Mouse (Mus musculus) embryonic facial prominence, embryonic 10.5 days (tissue): ENCODE measurements at regions not wholly inside any gene's neighbourhood (a gene's known extent, or its start where the extent isn't known, plus 50 kb on each side); places are given as distances from the start of the nearest gene placed in this dataset.
A peak's percentile ranks its signal among the peaks of the same experiment; 100 is the strongest.

Experiments used
- DNase-seq: peaks from one replicate; pipeline ENCODE4 v3.0.0-alpha.2; 2017; ENCODE audit warnings: low spot score
- H3K27ac ChIP-seq: fragments of 300-500 bp; sonication (generic); replicated peaks from 2 replicates; pipeline ENCODE4 v1.5.1; 2016; ENCODE audit warnings: mild to moderate bottlenecking
- H3K27me3 ChIP-seq: fragments of 300-500 bp; sonication (generic); replicated peaks from 2 replicates; pipeline ENCODE4 v1.6.1; 2016; ENCODE audit warnings: low read depth, mild to moderate bottlenecking; ENCODE audit not compliant: poor library complexity, severe bottlenecking
- H3K36me3 ChIP-seq: fragments of 300-500 bp; sonication (generic); replicated peaks from 2 replicates; pipeline ENCODE4 v1.6.1; 2016; ENCODE audit warnings: mild to moderate bottlenecking, moderate library complexity
- H3K4me1 ChIP-seq: fragments of 300-500 bp; sonication (generic); 2 replicates; pipeline ENCODE4 v1.6.1; 2016
- H3K4me3 ChIP-seq: fragments of 300-500 bp; sonication (generic); 2 replicates; pipeline ENCODE4 v1.5.1; 2016; ENCODE audit warnings: mild to moderate bottlenecking, moderate library complexity
- H3K9me3 ChIP-seq: fragments of 300-500 bp; sonication (generic); 2 replicates; pipeline ENCODE4 v1.6.1; 2016; ENCODE audit warnings: mild to moderate bottlenecking
- WGBS: fragments of 180-500 bp; shearing (Covaris S2); methylation state at CpG from one replicate; pipeline ENCODE4 v1.1.7; 2016; 5-methylcytosine and 5-hydroxymethylcytosine counted together

GRCm38 (mm10) chr17:49189765-49190164 is 238.4 kb upstream of the Mocs1 start:
- DNase-seq: peak; percentile 30
- H3K9me3 ChIP-seq: peaks cover 6% of the 10 kb centered on the region; the same call in 1 of the 2 replicates

DNA sequence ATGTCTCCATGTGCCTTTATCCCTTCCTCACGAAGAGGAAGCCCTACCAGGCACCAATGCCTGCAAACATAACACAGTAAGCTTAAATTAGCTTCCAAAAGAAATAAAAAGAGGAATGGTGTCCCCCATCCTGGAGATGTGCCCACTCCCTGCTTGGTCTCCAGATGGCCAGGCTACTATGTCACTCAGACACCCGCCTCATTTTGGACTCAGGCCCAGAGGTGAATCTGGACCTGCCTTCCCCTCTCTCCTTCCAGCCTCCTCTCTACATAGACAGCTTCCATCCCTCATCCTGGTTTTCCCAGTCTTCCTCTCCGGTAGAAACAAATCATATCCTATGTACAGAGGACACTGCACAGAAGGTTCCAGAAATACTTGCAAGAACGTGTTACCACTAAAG is 237.8 kb upstream of the Mocs1 start:
- no peak for DNase-seq
- 84% methylated on average over 4 of the region's 4 CpGs for WGBS
- Histone ChIP-seq H3K4me3 (no peak overlapping the region), H3K36me3 (no peaks in the 10 kb centered on the region), H3K27ac (no peak overlapping the region), H3K27me3 (no peaks in the 10 kb centered on the region), H3K4me1 (no peaks in the 10 kb centered on the region), H3K9me3 (peaks cover 9% of the 10 kb centered on the region; the same call in 1 of the 2 replicates)

More at GRCm38 (mm10) chr17:49189765-49190164, 238.4 kb upstream of the Mocs1 start:
- Histone ChIP-seq H3K36me3 (no peaks in the 10 kb centered on the region), H3K4me3 (no peak overlapping the region), H3K27me3 (no peaks in the 10 kb centered on the region), H3K27ac (no peak overlapping the region), H3K4me1 (no peaks in the 10 kb centered on the region)
- WGBS: 44% methylated on average over 3 of the region's 3 CpGs

DNA sequence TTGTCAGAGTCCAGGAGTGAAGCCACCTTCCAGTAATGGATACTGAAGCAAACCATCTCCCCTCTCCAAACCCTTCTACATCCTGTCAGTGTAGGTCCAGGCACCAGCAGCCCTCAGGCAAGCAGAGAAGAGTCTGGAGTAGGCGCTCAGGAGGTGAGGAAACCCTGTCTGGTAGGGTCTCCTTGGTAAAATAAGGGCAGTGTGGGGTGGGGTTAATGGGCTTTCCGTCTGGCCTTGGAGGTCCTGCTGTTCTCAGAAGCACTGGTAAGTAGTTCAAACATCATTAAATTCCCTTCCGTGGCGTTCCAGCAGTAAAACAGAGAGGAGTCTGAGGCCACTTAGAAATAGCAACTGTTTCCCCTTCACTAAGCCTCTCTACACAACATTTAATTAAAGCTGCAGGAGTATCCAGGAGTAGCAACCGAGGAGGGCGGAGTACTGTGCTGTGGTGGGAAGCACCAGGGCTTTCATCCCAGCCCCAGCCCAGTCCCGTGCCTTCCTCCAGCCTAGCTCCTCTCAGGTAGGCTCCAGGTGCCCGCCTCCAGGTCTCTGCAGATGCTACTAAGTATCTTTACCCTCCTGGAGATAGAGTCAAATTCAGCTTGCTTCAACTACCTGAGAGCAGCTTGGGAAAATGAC is 232.0 kb upstream of the Mocs1 start:
- H3K4me1 ChIP-seq: no peaks in the 10 kb centered on the region
- no peaks in the 10 kb centered on the region for H3K36me3 ChIP-seq
- 0 out of 2 replicates have a peak, but pooled peaks cover 4% of the 10 kb centered on the region for H3K27me3 ChIP-seq
- peaks cover 17% of the 10 kb centered on the region; the same call in 1 of the 2 replicates for H3K9me3 ChIP-seq
- no peak for DNase-seq
- H3K4me3 ChIP-seq: no peak overlapping the region
- WGBS: 54% methylated on average over 8 of the region's 8 CpGs
- no peak overlapping the region for H3K27ac ChIP-seq

DNA sequence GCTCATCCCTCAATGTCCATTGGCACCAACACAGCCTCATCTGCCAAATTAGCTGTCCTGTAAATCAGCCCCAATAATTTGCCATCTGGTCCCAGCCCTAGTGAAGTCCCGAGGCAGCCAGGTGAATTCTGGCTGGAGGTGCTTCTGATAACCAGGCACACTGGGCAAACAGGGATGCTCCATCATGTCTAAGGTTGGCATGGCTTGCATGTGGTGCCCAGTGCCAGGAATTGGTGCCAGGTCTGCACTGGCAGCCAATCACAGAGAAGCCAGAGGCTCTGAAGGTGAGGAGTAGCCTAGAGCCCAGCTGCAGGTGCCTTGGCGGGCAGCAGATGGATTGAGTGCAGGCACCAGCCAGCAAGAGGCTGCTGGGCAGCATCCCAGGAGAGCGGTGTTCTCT is 226.7 kb upstream of the Mocs1 start:
- Histone ChIP-seq H3K27me3 (peaks cover 14% of the 10 kb centered on the region), H3K9me3 (peaks cover 8% of the 10 kb centered on the region; the same call in 1 of the 2 replicates), H3K36me3 (no peaks in the 10 kb centered on the region), H3K4me3 (no peak overlapping the region), H3K4me1 (peaks cover 19% of the 10 kb centered on the region), H3K27ac (no peak overlapping the region)
- 90% methylated on average over 3 of the region's 3 CpGs for WGBS
- no peak for DNase-seq

GRCm38 (mm10) chr17:49205095-49205494 is 223.1 kb upstream of the Mocs1 start:
- Histone ChIP-seq H3K4me3 (no peak overlapping the region), H3K27ac (peak overlapping the region; percentile 71; the same call in 1 of the 2 replicates), H3K27me3 (peaks cover 14% of the 10 kb centered on the region), H3K9me3 (0 out of 2 replicates have a peak, but pooled peaks cover 4% of the 10 kb centered on the region), H3K4me1 (peaks cover 22% of the 10 kb centered on the region), H3K36me3 (no peaks in the 10 kb centered on the region)
- WGBS: 4% methylated on average over 5 of the region's 5 CpGs
- peak; percentile 30 for DNase-seq

GRCm38 (mm10) chr17:49205564-49205963 is 222.6 kb upstream of the Mocs1 start:
- DNase-seq: no peak
- Histone ChIP-seq H3K4me3 (no peak overlapping the region), H3K36me3 (no peaks in the 10 kb centered on the region), H3K27me3 (peaks cover 14% of the 10 kb centered on the region), H3K27ac (peak overlapping the region; percentile 71), H3K4me1 (peaks cover 22% of the 10 kb centered on the region), H3K9me3 (no peaks in the 10 kb centered on the region)
- WGBS: 74% methylated on average over 1 of the region's 1 CpGs

GRCm38 (mm10) chr17:49206708-49207107 is 221.5 kb upstream of the Mocs1 start:
- H3K36me3 ChIP-seq: no peaks in the 10 kb centered on the region
- H3K9me3 ChIP-seq: no peaks in the 10 kb centered on the region

DNA sequence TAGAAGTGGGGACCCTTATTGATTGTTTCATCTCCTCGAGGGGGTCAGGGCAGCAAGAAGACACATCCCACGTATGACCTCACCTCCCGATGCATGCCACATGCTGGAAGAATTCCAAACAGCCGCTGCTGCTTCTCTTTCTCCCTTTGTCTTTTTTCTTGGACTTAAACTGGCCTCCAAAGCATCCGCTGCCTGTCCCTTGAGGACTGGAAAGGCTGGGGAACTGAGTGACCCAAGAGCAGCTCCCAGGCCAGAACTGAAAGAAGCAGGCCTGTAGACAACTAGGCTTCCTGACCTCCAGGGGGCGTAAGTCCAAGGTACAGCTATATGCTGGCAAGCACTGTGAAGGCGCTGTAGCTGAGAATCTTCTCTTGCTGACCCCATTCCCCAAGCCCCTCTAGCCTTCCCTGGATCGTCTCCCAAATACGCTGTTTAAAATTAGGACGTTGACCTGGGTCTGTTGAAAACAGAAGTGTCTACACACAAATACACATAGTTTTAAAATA is 219.8 kb upstream of the Mocs1 start:
- peak; percentile 24 for DNase-seq

More at GRCm38 (mm10) chr17:49206708-49207107, 221.5 kb upstream of the Mocs1 start:
- Histone ChIP-seq H3K27me3 (peaks cover 14% of the 10 kb centered on the region), H3K4me1 (peaks cover 22% of the 10 kb centered on the region), H3K4me3 (no peak overlapping the region), H3K27ac (no peak overlapping the region)
- DNase-seq: peak; percentile 50
- 41% methylated on average over 9 of the region's 9 CpGs for WGBS

DNA sequence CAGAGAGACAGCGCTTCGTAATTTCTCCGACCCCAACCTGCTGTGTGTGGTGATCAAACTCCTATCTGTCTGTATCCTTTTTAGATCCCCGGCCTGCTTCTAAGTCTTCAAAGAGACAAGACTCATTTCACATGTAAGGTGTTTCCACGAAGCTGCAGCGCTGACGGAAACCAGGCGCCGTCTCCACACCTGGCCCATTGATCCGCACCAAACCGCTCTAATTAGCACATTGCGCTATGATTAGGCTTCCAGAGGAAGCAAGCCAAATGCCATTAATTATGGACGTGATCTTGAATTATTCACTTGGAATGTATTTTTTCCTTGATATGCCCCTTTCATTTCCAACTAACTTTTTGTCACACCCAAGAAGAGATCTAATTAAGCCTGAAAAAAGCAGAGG is 215.2 kb upstream of the Mocs1 start:
- H3K27me3 ChIP-seq: no peaks in the 10 kb centered on the region
- H3K9me3 ChIP-seq: no peaks in the 10 kb centered on the region
- H3K4me3 ChIP-seq: no peak overlapping the region
- 89% methylated on average over 13 of the region's 13 CpGs for WGBS
- no peaks in the 10 kb centered on the region for H3K36me3 ChIP-seq
- no peak overlapping the region for H3K27ac ChIP-seq
- DNase-seq: no peak
- no peaks in the 10 kb centered on the region for H3K4me1 ChIP-seq

More for the DNA sequence above, 219.8 kb upstream of the Mocs1 start:
- H3K27ac ChIP-seq: no peak overlapping the region
- peaks cover 22% of the 10 kb centered on the region for H3K4me1 ChIP-seq
- 74% methylated on average over 10 of the region's 10 CpGs for WGBS
- H3K27me3 ChIP-seq: peaks cover 14% of the 10 kb centered on the region
- H3K4me3 ChIP-seq: no peak overlapping the region
- no peaks in the 10 kb centered on the region for H3K9me3 ChIP-seq
- H3K36me3 ChIP-seq: no peaks in the 10 kb centered on the region

GRCm38 (mm10) chr17:49215281-49215680 is 212.9 kb upstream of the Mocs1 start:
- no peak overlapping the region for H3K27ac ChIP-seq
- no peaks in the 10 kb centered on the region for H3K36me3 ChIP-seq
- H3K27me3 ChIP-seq: no peaks in the 10 kb centered on the region
- H3K4me3 ChIP-seq: no peak overlapping the region
- H3K9me3 ChIP-seq: no peaks in the 10 kb centered on the region
- WGBS: 83% methylated on average over 8 of the region's 8 CpGs
- no peaks in the 10 kb centered on the region for H3K4me1 ChIP-seq
- DNase-seq: no peak

DNA sequence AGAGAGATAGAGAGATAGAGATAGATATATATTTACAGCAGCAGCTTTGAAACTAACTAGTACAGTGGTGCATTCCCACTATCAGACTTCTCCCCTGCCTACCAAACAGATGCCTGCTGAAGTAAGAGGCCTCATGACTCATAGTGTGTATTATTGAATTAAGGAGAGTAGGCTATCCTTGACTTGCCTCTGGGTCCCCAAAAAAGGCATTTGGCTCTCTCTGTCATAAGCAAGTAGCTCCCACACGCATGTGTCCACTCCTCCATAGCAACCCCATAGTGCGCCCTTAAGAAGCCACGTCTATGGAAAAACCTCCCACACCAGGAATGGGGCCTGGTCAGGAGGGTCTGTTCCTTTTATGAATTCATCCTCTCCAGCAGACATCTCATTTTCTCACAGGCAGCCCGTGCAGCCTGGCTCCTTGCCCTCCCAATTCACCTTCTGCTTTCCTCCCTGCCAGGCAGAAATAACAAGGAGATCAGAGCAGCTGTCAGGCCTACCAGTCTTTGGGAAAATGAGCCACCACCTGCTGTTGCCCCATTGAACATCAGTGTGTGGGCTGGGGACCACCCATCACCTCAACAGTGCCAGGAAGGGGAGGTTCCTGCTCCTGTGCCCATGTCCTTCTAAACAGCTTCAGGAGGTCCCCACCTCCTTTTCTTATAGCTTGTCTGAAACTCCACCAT is 208.5 kb upstream of the Mocs1 start:
- Histone ChIP-seq H3K4me3 (no peak overlapping the region), H3K27me3 (no peaks in the 10 kb centered on the region), H3K9me3 (no peaks in the 10 kb centered on the region), H3K4me1 (no peaks in the 10 kb centered on the region), H3K36me3 (no peaks in the 10 kb centered on the region), H3K27ac (no peak overlapping the region)
- 80% methylated on average over 4 of the region's 4 CpGs for WGBS
- no peak for DNase-seq

GRCm38 (mm10) chr17:49223212-49223611 is 204.9 kb upstream of the Mocs1 start:
- DNase-seq: no peak
- H3K27ac ChIP-seq: no peak overlapping the region
- H3K4me3 ChIP-seq: no peak overlapping the region
- H3K36me3 ChIP-seq: no peaks in the 10 kb centered on the region
- no peaks in the 10 kb centered on the region for H3K9me3 ChIP-seq
- 89% methylated on average over 7 of the region's 7 CpGs for WGBS
- H3K4me1 ChIP-seq: no peaks in the 10 kb centered on the region
- no peaks in the 10 kb centered on the region for H3K27me3 ChIP-seq

DNA sequence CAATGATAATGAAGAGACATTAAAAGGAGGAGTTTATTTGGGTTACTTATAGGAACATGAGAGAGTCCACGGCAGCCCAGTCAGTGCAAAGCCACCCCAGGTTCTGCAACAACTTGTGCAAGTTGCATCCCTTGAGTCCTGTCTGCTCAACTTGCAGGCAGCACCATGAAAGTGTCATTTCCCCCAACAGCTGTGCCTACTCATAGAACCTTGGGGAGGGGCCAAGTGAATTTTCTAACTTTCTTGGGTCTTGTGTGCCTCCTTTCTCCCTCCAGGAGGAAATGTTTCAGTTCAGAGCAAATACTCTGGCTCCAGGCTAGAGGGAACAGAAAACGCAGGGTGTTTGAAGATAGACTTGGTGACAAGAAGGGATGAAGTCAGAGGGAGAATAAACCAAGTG is 204.5 kb upstream of the Mocs1 start:
- Histone ChIP-seq H3K9me3 (no peaks in the 10 kb centered on the region), H3K4me3 (no peak overlapping the region), H3K36me3 (no peaks in the 10 kb centered on the region), H3K4me1 (no peaks in the 10 kb centered on the region), H3K27me3 (no peaks in the 10 kb centered on the region), H3K27ac (no peak overlapping the region)
- DNase-seq: no peak
- 88% methylated on average over 2 of the region's 2 CpGs for WGBS
